Mouse (Mus musculus): ENCODE results near the gene Tex19.1. TPM values are rescaled to one million over a fixed set of nuclear protein-coding genes. Genes with fewer than 3 reads are reported as not detected.

Gene Tex19.1
- polyA plus RNA-seq, 1 experiment: not detected

GRCm38 (mm10) chr11:121160636-121161346, 14.8 kb downstream of the Tex19.1 start:
- no peak for TF ChIP-seq POLR2A (IDR thresholded peaks at IDR 0.05; ENCODE audit: insufficient read depth, low read depth, low read length)
- Histone ChIP-seq H3K4me1 (ENCODE audit: control insufficient read depth, insufficient read depth, low read length) (peaks cover 8% of the 10 kb centered on the region), H3K4me3 (ENCODE audit: insufficient read depth, low read depth, low read length) (no peak overlapping the region), H3K27ac (ENCODE audit: insufficient read depth, low read depth, low read length) (no peak overlapping the region)
- WGBS: 93% methylated on average over 26 of the region's 26 CpGs

DNA sequence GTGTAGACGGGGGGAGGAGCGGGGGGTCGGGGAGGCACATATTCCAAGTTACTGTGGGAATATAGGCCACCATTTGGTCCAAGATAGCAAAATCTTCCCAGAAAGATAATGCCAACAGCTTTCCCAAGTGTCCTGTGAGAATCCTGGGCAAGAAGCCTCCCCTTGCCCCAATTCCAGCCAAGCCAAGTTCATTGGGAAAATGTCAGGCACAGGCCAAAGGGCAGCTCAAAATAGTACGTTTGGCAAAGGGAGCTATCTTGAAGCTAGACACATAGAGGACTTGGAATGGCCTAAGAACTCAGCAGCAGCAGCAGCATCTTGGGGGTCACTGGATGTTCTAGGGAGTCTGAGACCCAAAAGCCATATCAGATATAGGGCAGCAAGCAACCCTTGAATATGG, 17.8 kb downstream of the Tex19.1 start:
- WGBS: 86% methylated on average over 4 of the region's 4 CpGs
- Histone ChIP-seq H3K27ac (ENCODE audit: insufficient read depth, low read depth, low read length) (no peak overlapping the region), H3K4me3 (ENCODE audit: insufficient read depth, low read depth, low read length) (no peak overlapping the region), H3K4me1 (ENCODE audit: control insufficient read depth, insufficient read depth, low read length) (no peaks in the 10 kb centered on the region)
- no peak for TF ChIP-seq POLR2A (IDR thresholded peaks at IDR 0.05; ENCODE audit: insufficient read depth, low read depth, low read length)
- no peak for TF ChIP-seq CTCF (IDR thresholded peaks at IDR 0.05; ENCODE audit: insufficient read depth, low read depth, low read length)

- 81% methylated on average over 5 of the region's 5 CpGs for WGBS
- TF ChIP-seq CTCF (IDR thresholded peaks at IDR 0.05; ENCODE audit: insufficient read depth, low read depth, low read length) (no peak), POLR2A (IDR thresholded peaks at IDR 0.05; ENCODE audit: insufficient read depth, low read depth, low read length) (no peak)
These were observed 27.3 kb downstream of the Tex19.1 start for GRCm38 (mm10) chr11:121173203-121173602.

DNA sequence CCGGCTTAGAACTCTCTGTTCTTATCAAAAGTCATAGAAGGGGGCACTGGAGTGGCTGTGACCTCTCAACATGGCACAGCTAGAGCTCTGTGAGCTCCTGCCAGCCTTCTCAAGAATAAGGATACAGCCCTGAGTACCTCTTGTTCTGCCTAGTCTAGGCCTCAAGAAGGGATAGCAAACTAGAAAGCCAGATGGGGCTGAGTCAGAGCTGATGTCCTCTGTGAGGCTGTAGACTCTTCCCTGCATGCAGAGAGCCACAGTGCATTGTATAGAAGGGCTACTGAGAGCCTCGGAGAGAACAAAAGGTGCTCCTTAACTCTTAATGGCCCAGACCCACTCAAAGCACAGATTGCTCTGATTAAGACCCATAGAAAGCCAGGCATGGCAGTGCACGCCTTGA, 28.3 kb downstream of the Tex19.1 start:
- Histone ChIP-seq H3K4me1 (ENCODE audit: control insufficient read depth, insufficient read depth, low read length) (peaks cover 4% of the 10 kb centered on the region; the same call in 1 of the 2 replicates), H3K27ac (ENCODE audit: insufficient read depth, low read depth, low read length) (no peak overlapping the region), H3K4me3 (ENCODE audit: insufficient read depth, low read depth, low read length) (no peak overlapping the region)
- TF ChIP-seq POLR2A (IDR thresholded peaks at IDR 0.05; ENCODE audit: insufficient read depth, low read depth, low read length) (no peak), CTCF (IDR thresholded peaks at IDR 0.05; ENCODE audit: insufficient read depth, low read depth, low read length) (no peak)
- 66% methylated on average over 3 of the region's 3 CpGs for WGBS

More at GRCm38 (mm10) chr11:121173203-121173602, 27.3 kb downstream of the Tex19.1 start:
- Histone ChIP-seq H3K4me1 (ENCODE audit: control insufficient read depth, insufficient read depth, low read length) (peaks cover 4% of the 10 kb centered on the region; the same call in 1 of the 2 replicates), H3K4me3 (ENCODE audit: insufficient read depth, low read depth, low read length) (no peak overlapping the region), H3K27ac (ENCODE audit: insufficient read depth, low read depth, low read length) (no peak overlapping the region)

- H3K27ac ChIP-seq (ENCODE audit: insufficient read depth, low read depth, low read length): no peak overlapping the region
- no peak overlapping the region for H3K4me3 ChIP-seq (ENCODE audit: insufficient read depth, low read depth, low read length)
- 67% methylated on average over 12 of the region's 12 CpGs for WGBS
- H3K4me1 ChIP-seq (ENCODE audit: control insufficient read depth, insufficient read depth, low read length): peaks cover 4% of the 10 kb centered on the region; the same call in 1 of the 2 replicates
- TF ChIP-seq CTCF (IDR thresholded peaks at IDR 0.05; ENCODE audit: insufficient read depth, low read depth, low read length): peak; percentile 33; the same call in 1 of the 2 replicates
- no peak for TF ChIP-seq POLR2A (IDR thresholded peaks at IDR 0.05; ENCODE audit: insufficient read depth, low read depth, low read length)
These were observed 30.6 kb downstream of the Tex19.1 start for GRCm38 (mm10) chr11:121176285-121177270.

- TF ChIP-seq POLR2A (IDR thresholded peaks at IDR 0.05; ENCODE audit: insufficient read depth, low read depth, low read length) (no peak), CTCF (IDR thresholded peaks at IDR 0.05; ENCODE audit: insufficient read depth, low read depth, low read length) (no peak)
- 64% methylated on average over 3 of the region's 3 CpGs for WGBS
- Histone ChIP-seq H3K4me3 (ENCODE audit: insufficient read depth, low read depth, low read length) (no peak overlapping the region), H3K27ac (ENCODE audit: insufficient read depth, low read depth, low read length) (no peak overlapping the region), H3K4me1 (ENCODE audit: control insufficient read depth, insufficient read depth, low read length) (no peaks in the 10 kb centered on the region)
These were observed 43.7 kb downstream of the Tex19.1 start for GRCm38 (mm10) chr11:121189681-121190080.

DNA sequence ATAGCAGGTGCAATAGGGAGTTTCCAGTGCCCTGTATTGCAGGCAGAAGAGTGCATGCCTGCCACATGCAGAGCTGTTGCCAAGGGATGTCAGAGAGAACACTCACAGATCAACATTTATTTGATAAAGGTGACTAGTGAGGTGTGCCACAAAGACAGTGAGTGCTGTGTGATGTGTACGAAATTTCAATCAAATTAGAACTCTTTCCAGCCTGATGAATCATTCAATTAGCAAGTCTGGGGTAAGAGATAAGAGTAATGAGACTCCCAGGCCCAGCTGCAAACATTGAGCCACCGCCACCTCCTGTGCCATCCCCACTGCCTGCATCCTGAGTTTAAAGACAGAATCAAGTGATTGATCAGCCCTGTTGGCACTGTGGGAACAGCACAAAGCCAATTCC, 46.8 kb downstream of the Tex19.1 start:
- no peak overlapping the region for H3K4me3 ChIP-seq (ENCODE audit: insufficient read depth, low read depth, low read length)
- no peak overlapping the region for H3K27ac ChIP-seq (ENCODE audit: insufficient read depth, low read depth, low read length)
- H3K4me1 ChIP-seq (ENCODE audit: control insufficient read depth, insufficient read depth, low read length): no peaks in the 10 kb centered on the region
- TF ChIP-seq CTCF (IDR thresholded peaks at IDR 0.05; ENCODE audit: insufficient read depth, low read depth, low read length): no peak
- TF ChIP-seq POLR2A (IDR thresholded peaks at IDR 0.05; ENCODE audit: insufficient read depth, low read depth, low read length): no peak
- 80% methylated on average over 2 of the region's 2 CpGs for WGBS

GRCm38 (mm10) chr11:121193415-121193814, 47.5 kb downstream of the Tex19.1 start:
- no peak overlapping the region for H3K4me3 ChIP-seq (ENCODE audit: insufficient read depth, low read depth, low read length)
- H3K4me1 ChIP-seq (ENCODE audit: control insufficient read depth, insufficient read depth, low read length): no peaks in the 10 kb centered on the region
- TF ChIP-seq POLR2A (IDR thresholded peaks at IDR 0.05; ENCODE audit: insufficient read depth, low read depth, low read length) (no peak), CTCF (IDR thresholded peaks at IDR 0.05; ENCODE audit: insufficient read depth, low read depth, low read length) (no peak)
- WGBS: 73% methylated on average over 3 of the region's 3 CpGs
- H3K27ac ChIP-seq (ENCODE audit: insufficient read depth, low read depth, low read length): no peak overlapping the region

Other genes starting within 250 kb of the Tex19.1 start
- gene Ccdc57, start 213.3 kb upstream of the Tex19.1 start, polyA plus RNA-seq (2012; ENCODE audit: insufficient read depth, insufficient read length, low replicate concordance, missing spikeins): not detected in 2 replicates
- not detected in 2 replicates for gene Slc16a3, start 197.7 kb upstream of the Tex19.1 start, polyA plus RNA-seq (2012; ENCODE audit: insufficient read depth, insufficient read length, low replicate concordance, missing spikeins)
- gene Csnk1d, start 154.8 kb upstream of the Tex19.1 start, polyA plus RNA-seq (2012; ENCODE audit: insufficient read depth, insufficient read length, low replicate concordance, missing spikeins): not detected in 2 replicates
- gene Cd7, start 106.7 kb upstream of the Tex19.1 start, polyA plus RNA-seq (2012; ENCODE audit: insufficient read depth, insufficient read length, low replicate concordance, missing spikeins): not detected in 2 replicates
- gene Sectm1b, start 82.6 kb upstream of the Tex19.1 start, polyA plus RNA-seq (2012; ENCODE audit: insufficient read depth, insufficient read length, low replicate concordance, missing spikeins): not detected in 2 replicates
- gene Sectm1a, start 64.9 kb upstream of the Tex19.1 start, polyA plus RNA-seq (2012; ENCODE audit: insufficient read depth, insufficient read length, low replicate concordance, missing spikeins): not detected in 2 replicates
- gene Tex19.2, start 27.5 kb upstream of the Tex19.1 start, polyA plus RNA-seq (2012; ENCODE audit: insufficient read depth, insufficient read length, low replicate concordance, missing spikeins): not detected in 2 replicates
- gene Uts2r, start 14.1 kb downstream of the Tex19.1 start, polyA plus RNA-seq (2012; ENCODE audit: insufficient read depth, insufficient read length, low replicate concordance, missing spikeins): not detected in 2 replicates
- gene Hexdc, start 58.3 kb downstream of the Tex19.1 start, polyA plus RNA-seq (2012; ENCODE audit: insufficient read depth, insufficient read length, low replicate concordance, missing spikeins): not detected in 2 replicates
- not detected in 2 replicates for gene Ogfod3, start 58.6 kb downstream of the Tex19.1 start, polyA plus RNA-seq (2012; ENCODE audit: insufficient read depth, insufficient read length, low replicate concordance, missing spikeins)
- gene Cybc1, start 83.2 kb downstream of the Tex19.1 start, polyA plus RNA-seq (2012; ENCODE audit: insufficient read depth, insufficient read length, low replicate concordance, missing spikeins): not detected in 2 replicates
- not detected in 2 replicates for gene Narf, start 91.1 kb downstream of the Tex19.1 start, polyA plus RNA-seq (2012; ENCODE audit: insufficient read depth, insufficient read length, low replicate concordance, missing spikeins)
- gene Foxk2, start 113.8 kb downstream of the Tex19.1 start, polyA plus RNA-seq (2012; ENCODE audit: insufficient read depth, insufficient read length, low replicate concordance, missing spikeins): not detected in 2 replicates
- not detected in 2 replicates for gene Wdr45b, start 208.3 kb downstream of the Tex19.1 start, polyA plus RNA-seq (2012; ENCODE audit: insufficient read depth, insufficient read length, low replicate concordance, missing spikeins)
- gene Rab40b, start 242.1 kb downstream of the Tex19.1 start, polyA plus RNA-seq (2012; ENCODE audit: insufficient read depth, insufficient read length, low replicate concordance, missing spikeins): not detected in 2 replicates

Data from olfactory bulb, adult 2 months (tissue).